Mouse (Mus musculus): ENCODE data around the gene Rhox3a.
"Not testable (repeated sequence)": the region's sequence is repeated elsewhere in the genome, so short reads cannot be mapped to it uniquely, and the experiment has no call there.

Rhox3a gene

DNA sequence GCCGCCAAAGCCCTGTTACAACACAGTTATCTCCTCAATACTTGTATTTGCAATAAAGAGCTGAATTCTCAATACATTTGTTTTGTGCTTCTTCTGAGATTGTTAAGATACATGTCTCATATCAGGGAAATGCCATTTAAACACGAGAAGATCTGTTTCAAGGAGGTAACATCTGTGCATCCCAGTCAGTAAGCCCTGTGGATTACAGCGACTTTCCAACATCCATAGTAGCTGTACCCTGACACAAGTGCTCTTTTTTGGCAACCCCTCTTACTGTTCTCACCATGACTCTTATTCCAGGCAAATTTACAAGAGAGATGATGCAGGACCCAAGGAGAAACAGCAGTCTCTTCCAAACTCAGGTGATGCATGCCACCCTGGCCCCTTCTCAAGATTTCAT is at the start of gene Rhox3a:
Gene Rhox3a, plus strand, starts transcription at position 301 of the 400 bp plus-strand sequence.
- DNase-seq (ENCODE audit: low spot score), result not testable (repeated sequence)

DNA sequence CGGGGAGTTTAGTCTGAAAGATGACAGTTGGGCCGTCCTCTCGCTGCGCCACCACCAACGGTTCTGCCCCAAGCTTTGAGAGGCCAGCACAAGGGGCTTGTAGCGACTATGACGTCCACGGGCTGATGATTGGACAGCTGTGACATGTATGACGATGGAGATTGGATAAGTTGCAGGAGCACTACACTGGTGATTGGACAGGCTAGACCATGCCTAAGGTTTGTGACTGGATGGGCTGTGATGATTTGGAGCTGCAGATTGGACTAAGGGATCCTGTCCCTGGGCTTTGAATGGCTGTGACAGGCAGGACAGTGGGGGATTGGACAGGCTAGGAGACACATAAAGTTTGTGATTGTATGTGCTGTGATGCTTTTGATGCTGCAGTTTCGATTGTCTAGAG is 38.8 kb upstream of the Rhox3a start, which contains the start of gene Gm9:
Gene Gm9, minus strand, starts transcription at position 101 of the 400 bp plus-strand sequence.
- no peak for DNase-seq (ENCODE audit: low spot score)

DNA sequence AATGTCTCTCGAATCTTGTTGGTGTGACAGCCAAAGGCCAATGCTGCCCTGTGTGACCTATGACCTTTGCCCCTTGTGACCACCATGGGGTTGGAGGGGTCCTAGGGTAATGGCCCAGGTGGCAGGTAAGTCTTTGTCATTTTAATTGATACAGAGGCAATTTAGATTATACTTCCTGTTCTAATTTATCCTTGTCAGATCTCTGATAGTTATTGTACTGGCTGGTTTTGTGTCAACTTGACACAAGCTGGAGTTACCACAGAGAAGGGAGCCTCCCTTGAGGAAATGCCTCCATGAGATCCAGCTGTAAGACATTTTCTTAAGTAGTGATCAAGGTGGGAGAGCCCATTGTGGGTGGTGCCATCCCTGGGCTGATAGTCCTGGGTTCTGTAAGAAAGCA is 27.6 kb upstream of the Rhox3a start, which contains the start of gene Rhox1:
Gene Rhox1, minus strand, starts transcription at position 101 of the 400 bp plus-strand sequence.
- not testable (repeated sequence) for DNase-seq (ENCODE audit: low spot score)

DNA sequence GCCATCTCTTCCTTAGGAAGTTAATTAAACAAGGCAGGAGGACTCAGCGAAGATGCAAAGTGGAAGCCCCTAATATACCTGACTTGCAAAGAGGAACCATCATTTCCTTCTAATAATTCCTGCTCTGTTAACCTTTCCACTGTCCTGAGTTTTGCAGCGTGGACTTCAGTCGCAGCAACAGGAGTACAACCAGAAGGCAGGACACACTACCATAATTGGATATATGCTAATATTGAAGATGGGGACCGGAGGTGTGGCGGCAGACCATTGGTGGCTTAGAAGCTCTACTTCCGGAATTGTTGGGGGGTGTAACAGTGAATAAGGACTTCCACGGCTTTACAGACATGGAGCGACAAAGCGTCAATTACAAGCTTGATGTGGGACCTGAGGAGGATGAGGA is 5.0 kb upstream of the Rhox3a start, which contains the start of gene Rhox2a:
Gene Rhox2a, plus strand, starts transcription at position 301 of the 400 bp plus-strand sequence.
- DNase-seq (ENCODE audit: low spot score), result not testable (repeated sequence)

DNA sequence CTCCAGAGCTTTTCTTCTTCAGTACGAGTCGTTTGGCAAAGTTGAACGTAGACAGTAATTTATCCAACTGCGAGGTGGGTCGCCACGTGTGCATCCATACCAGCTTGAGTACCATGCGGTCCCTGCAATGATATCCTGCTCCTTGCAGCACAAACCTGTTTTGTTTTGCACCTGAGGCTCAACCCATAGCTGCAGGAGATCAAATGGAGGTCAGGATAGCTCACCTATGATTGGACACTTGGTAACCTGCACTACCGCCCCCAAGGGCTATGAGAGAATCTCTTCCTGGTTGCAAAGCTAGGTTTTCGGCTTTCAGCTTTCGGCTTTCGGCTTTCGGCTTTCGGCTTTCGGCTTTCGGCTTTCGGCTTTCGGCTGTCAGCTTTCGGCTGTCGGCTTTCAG is 15.3 kb downstream of the Rhox3a start, which contains the start of gene Rhox4a:
Gene Rhox4a, plus strand, starts transcription at position 301 of the 400 bp plus-strand sequence.
- DNase-seq (ENCODE audit: low spot score), result not testable (repeated sequence)

Data from ovary, postnatal 36 days (tissue).